Mouse (Mus musculus) intestine, embryonic 16.5 days (tissue): ENCODE data around the gene Gpr153. TPM values are rescaled to one million over a fixed set of nuclear protein-coding genes. Genes with fewer than 3 reads are reported as not detected.

Experiments used
- ATAC-seq: fragments of 200-750 bp; cut with Nextera tagmentation; 2 replicates; pipeline ENCODE4 v1.8.0; 2017; ENCODE audit warnings: moderate TSS enrichment, moderate library complexity
- H3K27ac ChIP-seq: fragments of 300-500 bp; sonication (generic); 2 replicates; pipeline ENCODE4 v1.5.1; 2014; ENCODE audit warnings: mild to moderate bottlenecking, low read length
- H3K27me3 ChIP-seq: fragments of 300-500 bp; sonication (generic); replicated peaks from 2 replicates; pipeline ENCODE4 v1.6.1; 2014; ENCODE audit warnings: low read length, control low read depth, mixed read lengths; ENCODE audit not compliant: control insufficient read depth, insufficient read depth
- H3K36me3 ChIP-seq: fragments of 300-500 bp; sonication (generic); 2 replicates; pipeline ENCODE4 v1.6.1; 2014; ENCODE audit warnings: low read length, control low read depth; ENCODE audit not compliant: control insufficient read depth, insufficient read depth
- H3K4me1 ChIP-seq: fragments of 300-500 bp; sonication (generic); 2 replicates; pipeline ENCODE4 v1.6.1; 2014; ENCODE audit warnings: low read length, control low read depth, mixed read lengths; ENCODE audit not compliant: control insufficient read depth, insufficient read depth
- H3K4me2 ChIP-seq: fragments of 300-500 bp; sonication (generic); 2 replicates; pipeline ENCODE4 v1.6.1; 2014; ENCODE audit warnings: low read depth, low read length, control low read depth
- H3K4me3 ChIP-seq: fragments of 300-500 bp; sonication (generic); 2 replicates; pipeline ENCODE4 v1.5.1; 2014; ENCODE audit warnings: mild to moderate bottlenecking, low read length
- H3K9ac ChIP-seq: fragments of 300-500 bp; sonication (generic); 2 replicates; pipeline ENCODE4 v1.6.1; 2014; ENCODE audit warnings: low read depth, low read length
- H3K9me3 ChIP-seq: fragments of 300-500 bp; sonication (generic); 2 replicates; pipeline ENCODE4 v1.6.1; 2016; ENCODE audit warnings: low read length, control low read depth; ENCODE audit not compliant: control insufficient read depth
- WGBS: fragments of 180-500 bp; shearing (Covaris S2); extraction: QIAGEN DNeasy Blood & Tissue Kit; methylation state at CpG from one replicate; pipeline ENCODE4 v1.1.7; 2014; 5-methylcytosine and 5-hydroxymethylcytosine counted together
- polyA plus RNA-seq: library from polyadenylated mRNA; unstranded; fragments of >200 nt; fragmentation: Nextera tagmentation; extraction: Ambion mirVana; gene quantifications from 2 replicates; pipeline ENCODE4 v1.2.1, GENCODE M21; 2015

The Gpr153 gene
- polyA plus RNA-seq, 1 experiment from 2014 or later, result 3.4 TPM

GRCm38 (mm10) chr4:152244545-152245522 lies 29.2 kb upstream of the Gpr153 start:
- Histone ChIP-seq H3K36me3 (no peaks in the 10 kb centered on the region), H3K4me3 (no peak overlapping the region), H3K4me1 (no peaks in the 10 kb centered on the region), H3K4me2 (no peak overlapping the region), H3K27me3 (no peaks in the 10 kb centered on the region), H3K27ac (no peak overlapping the region), H3K9ac (no peak overlapping the region), H3K9me3 (no peaks in the 10 kb centered on the region)
- no peak for ATAC-seq
- 77% methylated on average over 11 of the region's 11 CpGs for WGBS

GRCm38 (mm10) chr4:152246011-152246410 lies 28.0 kb upstream of the Gpr153 start:
- H3K9ac ChIP-seq, result no peak overlapping the region
- ATAC-seq, result no peak
- H3K4me1 ChIP-seq, result no peaks in the 10 kb centered on the region
- H3K9me3 ChIP-seq, result no peaks in the 10 kb centered on the region
- H3K27ac ChIP-seq, result no peak overlapping the region
- H3K36me3 ChIP-seq, result no peaks in the 10 kb centered on the region
- no peaks in the 10 kb centered on the region for H3K27me3 ChIP-seq
- H3K4me2 ChIP-seq, result no peak overlapping the region
- no peak overlapping the region for H3K4me3 ChIP-seq
- WGBS, result 82% methylated on average over 6 of the region's 6 CpGs

GRCm38 (mm10) chr4:152247195-152247594 lies 26.8 kb upstream of the Gpr153 start:
- 71% methylated on average over 3 of the region's 3 CpGs for WGBS
- H3K4me3 ChIP-seq, result no peak overlapping the region
- no peaks in the 10 kb centered on the region for H3K9me3 ChIP-seq
- no peaks in the 10 kb centered on the region for H3K27me3 ChIP-seq
- no peak for ATAC-seq
- H3K36me3 ChIP-seq, result no peaks in the 10 kb centered on the region
- H3K27ac ChIP-seq, result no peak overlapping the region
- no peak overlapping the region for H3K9ac ChIP-seq
- H3K4me2 ChIP-seq, result no peak overlapping the region
- no peaks in the 10 kb centered on the region for H3K4me1 ChIP-seq

GRCm38 (mm10) chr4:152250615-152251014 lies 23.4 kb upstream of the Gpr153 start:
- no peak overlapping the region for H3K4me2 ChIP-seq
- no peaks in the 10 kb centered on the region for H3K36me3 ChIP-seq
- no peak for ATAC-seq
- no peak overlapping the region for H3K27ac ChIP-seq
- no peaks in the 10 kb centered on the region for H3K4me1 ChIP-seq
- WGBS, result 81% methylated on average over 6 of the region's 6 CpGs
- no peak overlapping the region for H3K4me3 ChIP-seq
- no peak overlapping the region for H3K9ac ChIP-seq
- H3K9me3 ChIP-seq, result no peaks in the 10 kb centered on the region
- no peaks in the 10 kb centered on the region for H3K27me3 ChIP-seq

GRCm38 (mm10) chr4:152253183-152253759 lies 20.8 kb upstream of the Gpr153 start:
- no peak overlapping the region for H3K9ac ChIP-seq
- H3K4me1 ChIP-seq, result peaks cover 3% of the 10 kb centered on the region; the same call in 1 of the 2 replicates
- peak; percentile 42; the same call in 1 of the 2 replicates for ATAC-seq
- H3K27me3 ChIP-seq, result no peaks in the 10 kb centered on the region
- no peaks in the 10 kb centered on the region for H3K36me3 ChIP-seq
- WGBS, result 63% methylated on average over 9 of the region's 9 CpGs
- no peak overlapping the region for H3K4me3 ChIP-seq
- no peak overlapping the region for H3K4me2 ChIP-seq
- H3K27ac ChIP-seq, result no peak overlapping the region
- no peaks in the 10 kb centered on the region for H3K9me3 ChIP-seq

GRCm38 (mm10) chr4:152257070-152257469 lies 17.0 kb upstream of the Gpr153 start:
- 42% methylated on average over 6 of the region's 6 CpGs for WGBS

GRCm38 (mm10) chr4:152260451-152260850 lies 13.6 kb upstream of the Gpr153 start:
- Histone ChIP-seq H3K4me3 (no peak overlapping the region), H3K36me3 (no peaks in the 10 kb centered on the region; the same call in 1 of the 2 replicates), H3K9me3 (no peaks in the 10 kb centered on the region), H3K27ac (no peak overlapping the region), H3K27me3 (no peaks in the 10 kb centered on the region), H3K4me1 (peaks cover 12% of the 10 kb centered on the region), H3K4me2 (no peak overlapping the region), H3K9ac (no peak overlapping the region)
- ATAC-seq, result no peak
- 87% methylated on average over 8 of the region's 8 CpGs for WGBS

More at GRCm38 (mm10) chr4:152257070-152257469, 17.0 kb upstream of the Gpr153 start:
- no peaks in the 10 kb centered on the region for H3K9me3 ChIP-seq
- no peak overlapping the region for H3K9ac ChIP-seq
- H3K36me3 ChIP-seq, result no peaks in the 10 kb centered on the region
- ATAC-seq, result no peak
- no peak overlapping the region for H3K4me2 ChIP-seq
- no peak overlapping the region for H3K27ac ChIP-seq
- no peak overlapping the region for H3K4me3 ChIP-seq
- peaks cover 3% of the 10 kb centered on the region; the same call in 1 of the 2 replicates for H3K4me1 ChIP-seq
- no peaks in the 10 kb centered on the region for H3K27me3 ChIP-seq

GRCm38 (mm10) chr4:152262187-152262586 lies 11.8 kb upstream of the Gpr153 start:
- Histone ChIP-seq H3K9me3 (no peaks in the 10 kb centered on the region), H3K4me2 (no peak overlapping the region), H3K9ac (no peak overlapping the region), H3K36me3 (no peaks in the 10 kb centered on the region; the same call in 1 of the 2 replicates), H3K4me3 (no peak overlapping the region), H3K27ac (no peak overlapping the region), H3K27me3 (no peaks in the 10 kb centered on the region), H3K4me1 (peaks cover 12% of the 10 kb centered on the region)
- 63% methylated on average over 9 of the region's 9 CpGs for WGBS
- no peak for ATAC-seq

- H3K9ac ChIP-seq, result no peak overlapping the region
- peaks cover 16% of the 10 kb centered on the region for H3K4me1 ChIP-seq
- H3K27ac ChIP-seq, result no peak overlapping the region
- no peak overlapping the region for H3K4me2 ChIP-seq
- no peaks in the 10 kb centered on the region; the same call in 1 of the 2 replicates for H3K36me3 ChIP-seq
- 70% methylated on average over 9 of the region's 9 CpGs for WGBS
- no peaks in the 10 kb centered on the region for H3K9me3 ChIP-seq
- H3K4me3 ChIP-seq, result no peak overlapping the region
- no peaks in the 10 kb centered on the region for H3K27me3 ChIP-seq
- no peak for ATAC-seq
Measured at GRCm38 (mm10) chr4:152263089-152263488, 10.9 kb upstream of the Gpr153 start.
